Mouse (Mus musculus): Measurements from ENCODE around the gene Grasp. TPM values are rescaled to one million over a fixed set of nuclear protein-coding genes. Genes with fewer than 3 reads are reported as not detected.

Grasp gene
- polyA plus RNA-seq, 1 experiment: 11.0 TPM

DNA sequence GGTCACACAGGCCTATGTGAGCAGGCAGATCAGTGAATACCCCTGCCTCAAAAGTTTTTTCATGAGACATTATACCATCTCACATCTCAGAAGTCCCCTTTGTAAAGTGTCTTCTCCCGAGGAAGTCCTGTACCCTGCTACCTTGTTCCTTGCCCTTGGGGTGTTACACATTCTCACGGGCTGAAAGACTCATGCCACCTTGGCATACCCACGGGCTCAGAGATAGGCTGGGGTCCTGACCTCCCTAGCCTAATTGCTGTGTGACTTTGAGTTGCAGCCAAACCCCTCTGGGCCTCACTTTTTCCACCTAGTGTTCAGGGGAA is 29.5 kb downstream of the Grasp start:
- Histone ChIP-seq H3K36me3 (ENCODE audit: control insufficient read depth, insufficient read depth) (no peaks in the 10 kb centered on the region), H3K27me3 (ENCODE audit: control insufficient read depth, insufficient read depth, insufficient read length) (no peaks in the 10 kb centered on the region), H3K4me2 (ENCODE audit: low read depth) (peak overlapping the region; percentile 85), H3K4me3 (peak overlapping the region; percentile 31), H3K79me2 (ENCODE audit: control insufficient read depth, insufficient read depth) (no peaks in the 10 kb centered on the region), H3ac (ENCODE audit: control insufficient read depth, insufficient read length) (peak overlapping the region; percentile 22)
- TF ChIP-seq TCF3 (IDR thresholded peaks at IDR 0.05; ENCODE audit: insufficient read length, low read depth): no peak
- no peak for TF ChIP-seq TCF12 (IDR thresholded peaks at IDR 0.05; ENCODE audit: insufficient read depth, poor library complexity, severe bottlenecking)
- TF ChIP-seq E2F4 (IDR thresholded peaks at IDR 0.05; ENCODE audit: insufficient read depth): no peak
- no peak for TF ChIP-seq POLR2A (IDR thresholded peaks at IDR 0.05; ENCODE audit: insufficient read length, low read depth)
- TF ChIP-seq MYOD1 (IDR thresholded peaks at IDR 0.05; ENCODE audit: control insufficient read depth in 1 of 3, insufficient read length in 2 of 3, low read depth in 2 of 3): no peak

GRCm38 (mm10) chr15:101253886-101254795 is 30.2 kb downstream of the Grasp start, which contains the start of gene Nr4a1:
Gene Nr4a1 (plus strand): TSS chr15:101254269.
- H3K36me3 ChIP-seq (ENCODE audit: control insufficient read depth, insufficient read depth): no peaks in the 10 kb centered on the region
- H3K4me3 ChIP-seq: peak within 1 kb of the TSS; percentile 31
- TF ChIP-seq MYOD1 (IDR thresholded peaks at IDR 0.05; ENCODE audit: control insufficient read depth in 1 of 3, insufficient read length in 2 of 3, low read depth in 2 of 3): no peak
- TF ChIP-seq MYOG (IDR thresholded peaks at IDR 0.05; ENCODE audit: control insufficient read depth in 1 of 3, insufficient read depth in 1 of 3, insufficient read length in 2 of 3, low read depth in 2 of 3): peak in 1 of 3 experiments; percentile 30
- TF ChIP-seq POLR2A (IDR thresholded peaks at IDR 0.05; ENCODE audit: insufficient read length, low read depth): peak; percentile 59
- peak within 1 kb of the TSS; percentile 93 for H3K4me2 ChIP-seq (ENCODE audit: low read depth)
- no peaks in the 10 kb centered on the region for H3K27me3 ChIP-seq (ENCODE audit: control insufficient read depth, insufficient read depth, insufficient read length)
- peak within 1 kb of the TSS; percentile 22 for H3ac ChIP-seq (ENCODE audit: control insufficient read depth, insufficient read length)
- H3K79me2 ChIP-seq (ENCODE audit: control insufficient read depth, insufficient read depth): no peaks in the 10 kb centered on the region

GRCm38 (mm10) chr15:101255842-101256462 is 32.0 kb downstream of the Grasp start:
- Histone ChIP-seq H3K4me3 (peak overlapping the region; percentile 31), H3K79me2 (ENCODE audit: control insufficient read depth, insufficient read depth) (no peaks in the 10 kb centered on the region), H3K36me3 (ENCODE audit: control insufficient read depth, insufficient read depth) (no peaks in the 10 kb centered on the region), H3K27me3 (ENCODE audit: control insufficient read depth, insufficient read depth, insufficient read length) (no peaks in the 10 kb centered on the region), H3K4me2 (ENCODE audit: low read depth) (peak overlapping the region; percentile 93), H3ac (ENCODE audit: control insufficient read depth, insufficient read length) (no peak overlapping the region)
- TF ChIP-seq MYOD1 (IDR thresholded peaks at IDR 0.05; ENCODE audit: control insufficient read depth in 1 of 3, insufficient read length in 2 of 3, low read depth in 2 of 3) (no peak), MYOG (IDR thresholded peaks at IDR 0.05; ENCODE audit: control insufficient read depth in 1 of 3, insufficient read depth in 1 of 3, insufficient read length in 2 of 3, low read depth in 2 of 3) (no peak), TCF12 (IDR thresholded peaks at IDR 0.05; ENCODE audit: insufficient read depth, poor library complexity, severe bottlenecking) (no peak), CEBPB (IDR thresholded peaks at IDR 0.05; ENCODE audit: insufficient read depth, poor library complexity, severe bottlenecking) (no peak), TCF3 (IDR thresholded peaks at IDR 0.05; ENCODE audit: insufficient read length, low read depth) (no peak), SRF (IDR thresholded peaks at IDR 0.05; ENCODE audit: control insufficient read depth, insufficient read length, low read depth) (no peak)

- Histone ChIP-seq H3K4me2 (ENCODE audit: low read depth) (peak overlapping the region; percentile 18), H3ac (ENCODE audit: control insufficient read depth, insufficient read length) (no peak overlapping the region), H3K36me3 (ENCODE audit: control insufficient read depth, insufficient read depth) (no peaks in the 10 kb centered on the region), H3K4me3 (no peak overlapping the region), H3K27me3 (ENCODE audit: control insufficient read depth, insufficient read depth, insufficient read length) (no peaks in the 10 kb centered on the region), H3K79me2 (ENCODE audit: control insufficient read depth, insufficient read depth) (no peaks in the 10 kb centered on the region)
- TF ChIP-seq TCF3 (IDR thresholded peaks at IDR 0.05; ENCODE audit: insufficient read length, low read depth): no peak
- no peak for TF ChIP-seq E2F4 (IDR thresholded peaks at IDR 0.05; ENCODE audit: insufficient read depth)
- no peak for TF ChIP-seq TCF12 (IDR thresholded peaks at IDR 0.05; ENCODE audit: insufficient read depth, poor library complexity, severe bottlenecking)
- TF ChIP-seq SRF (IDR thresholded peaks at IDR 0.05; ENCODE audit: control insufficient read depth, insufficient read length, low read depth): no peak
- TF ChIP-seq REST (IDR thresholded peaks at IDR 0.05; ENCODE audit: insufficient read depth, insufficient read length): no peak
- no peak for TF ChIP-seq POLR2A (IDR thresholded peaks at IDR 0.05; ENCODE audit: insufficient read length, low read depth)
- no peak for TF ChIP-seq USF1 (IDR thresholded peaks at IDR 0.05; ENCODE audit: low read depth)
- no peak for TF ChIP-seq CEBPB (IDR thresholded peaks at IDR 0.05; ENCODE audit: insufficient read depth, poor library complexity, severe bottlenecking)
- TF ChIP-seq MYOG (IDR thresholded peaks at IDR 0.05; ENCODE audit: control insufficient read depth in 1 of 3, insufficient read depth in 1 of 3, insufficient read length in 2 of 3, low read depth in 2 of 3): no peak
- TF ChIP-seq POLR2AphosphoS2 (IDR thresholded peaks at IDR 0.05; ENCODE audit: insufficient read length, low read depth): no peak
- TF ChIP-seq MAX (IDR thresholded peaks at IDR 0.05; ENCODE audit: low read depth): no peak
- TF ChIP-seq MYOD1 (IDR thresholded peaks at IDR 0.05; ENCODE audit: control insufficient read depth in 1 of 3, insufficient read length in 2 of 3, low read depth in 2 of 3): no peak
Measured at GRCm38 (mm10) chr15:101256463-101257206, 32.6 kb downstream of the Grasp start.
